Mouse (Mus musculus) layer of hippocampus, adult 8-10 months (tissue): ENCODE measurements around the gene Tmem43. TPM values are rescaled to one million over a fixed set of nuclear protein-coding genes. Genes with fewer than 3 reads are reported as not detected.

Experiments used
- DNase-seq, 2 experiments: peaks; one replicate each; pipeline ENCODE4 v3.0.0; 2022; ENCODE audit warnings: low spot score in 2 of 2
- total RNA-seq, 4 experiments: library from RNA; stranded (reverse); gene quantifications; 2 replicates each; pipeline ENCODE4 v1.2.4; 2022

The Tmem43 gene
- total RNA-seq, 4 experiments from 2014 or later = 31.1 to 35.9 (median 34.1) TPM

GRCm38 (mm10) chr6:91533359-91533758 is 59.9 kb downstream of the Tmem43 start:
- DNase-seq = no peak

- DNase-seq = no peak
Measured at GRCm38 (mm10) chr6:91533771-91534170, 60.3 kb downstream of the Tmem43 start.

DNA sequence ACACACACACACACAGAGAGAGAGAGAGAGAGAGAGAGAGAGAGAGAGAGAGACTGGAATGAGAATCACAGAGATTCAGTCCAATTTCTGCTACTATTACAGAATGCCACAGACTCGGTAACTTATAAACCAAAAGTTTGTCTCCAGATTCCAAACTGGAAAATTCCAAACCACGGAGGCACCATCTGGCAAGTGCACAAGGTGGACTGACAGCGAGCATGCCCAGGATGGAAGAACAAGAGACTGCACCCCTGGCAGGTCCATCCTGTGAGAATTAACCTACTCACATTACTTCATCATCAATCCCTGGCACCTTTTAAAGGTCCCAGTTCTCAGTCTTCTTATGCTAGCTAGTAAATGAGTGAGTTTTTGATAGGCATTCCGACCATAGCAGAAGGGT is 60.8 kb downstream of the Tmem43 start:
- no peak for DNase-seq

DNA sequence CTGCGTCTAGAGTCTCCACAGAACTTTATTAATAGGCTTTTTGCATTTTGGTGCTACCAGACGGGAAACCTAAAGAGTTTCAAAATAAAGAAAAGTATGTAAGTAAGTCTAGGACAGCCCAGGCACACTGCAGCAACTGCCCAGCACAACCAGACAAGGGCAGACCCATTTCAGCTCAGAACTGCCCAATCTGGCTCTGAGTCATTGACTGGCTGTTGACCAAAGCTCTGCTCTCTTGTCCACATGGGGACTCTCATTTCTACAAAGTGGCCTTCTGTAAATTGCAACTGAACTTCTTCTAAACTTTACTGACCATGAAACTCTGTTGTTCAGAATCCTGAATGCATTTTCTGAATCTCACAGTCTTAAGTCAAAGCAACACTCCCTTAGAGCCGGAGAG is 61.7 kb downstream of the Tmem43 start:
- no peak for DNase-seq

DNA sequence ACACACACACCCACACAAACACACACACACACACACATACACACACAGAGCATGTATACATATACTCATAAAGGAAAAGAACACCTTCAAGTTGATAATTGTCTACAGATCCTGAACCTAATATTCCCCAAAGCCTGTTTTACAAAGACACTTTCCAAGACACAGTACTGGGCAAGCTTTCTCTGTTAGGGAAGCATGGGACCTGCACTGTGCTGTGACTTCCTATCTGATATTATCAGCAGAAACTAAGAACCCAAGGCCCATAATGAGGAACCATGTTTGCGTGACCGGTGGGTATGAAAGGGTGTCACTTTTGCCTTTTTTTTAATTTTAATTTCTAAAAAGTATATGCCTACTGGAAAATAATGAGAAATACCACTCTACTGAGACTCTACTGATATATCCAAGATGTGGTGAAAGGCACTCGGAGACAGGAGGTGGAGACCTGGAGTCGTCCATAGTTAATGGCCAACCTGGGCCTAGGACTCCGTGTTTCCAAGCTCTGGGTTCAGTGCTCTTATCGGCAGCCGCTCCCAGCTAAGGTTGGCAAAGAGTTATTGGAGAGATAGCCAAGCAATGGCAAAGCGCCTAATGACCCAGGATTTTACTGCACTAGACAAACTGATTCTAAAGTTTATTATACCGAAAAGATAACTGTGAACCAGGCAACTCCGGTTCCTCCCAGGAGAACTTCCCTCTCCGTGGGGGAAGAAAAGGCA is 62.7 kb downstream of the Tmem43 start:
- no peak for DNase-seq

Other genes starting within 250 kb of the Tmem43 start
- 10 to 100 TPM; 12.9 to 26.9 (median 21.2) TPM for gene Wnt7a, start 62.3 kb upstream of the Tmem43 start, total RNA-seq
- gene Chchd4, start 157 bp upstream of the Tmem43 start, total RNA-seq = 10 to 100 TPM; 20.7 to 23.4 (median 22.2) TPM
- 10 to 100 TPM; 11.7 to 16.0 (median 13.7) TPM for gene Xpc, start 42.2 kb downstream of the Tmem43 start, total RNA-seq
- 10 to 100 TPM; 32.4 to 35.7 (median 32.9) TPM for gene Lsm3, start 42.2 kb downstream of the Tmem43 start, total RNA-seq
- gene Slc6a6, start 210.3 kb downstream of the Tmem43 start, total RNA-seq = 100 to 1,000 TPM; 142 to 166 (median 152) TPM